Mouse (Mus musculus): ENCODE measurements around the gene 2610528J11Rik. TPM values are rescaled to one million over a fixed set of nuclear protein-coding genes. Genes with fewer than 3 reads are reported as not detected.

2610528J11Rik gene
- total and polyA plus RNA-seq, 3 experiments = 0.37 TPM; not detected in 2

GRCm38 (mm10) chr4:118569320-118569719, 42.5 kb downstream of the 2610528J11Rik start:
- Histone ChIP-seq H3K27ac (no peak overlapping the region), H3K4me1 (ENCODE audit: control insufficient read depth, insufficient read depth, low read length) (no peaks in the 10 kb centered on the region; the same call in 1 of the 2 replicates), H3K4me3 (no peak overlapping the region), H3K79me2 (replicated peaks; ENCODE audit: control insufficient read depth, insufficient read depth, low read length) (no peaks in the 10 kb centered on the region), H3K9ac (ENCODE audit: low read depth, low read length) (no peak overlapping the region), H3K27me3 (ENCODE audit: control insufficient read depth, insufficient read depth, low read length) (no peaks in the 10 kb centered on the region), H3K36me3 (ENCODE audit: control insufficient read depth, insufficient read depth, low read length) (no peaks in the 10 kb centered on the region)
- intact Hi-C loops (cut with DNase I) = loop anchor here (5.0 kb wide), 3 partner anchors 82 to 352 kb away; no protein-coding TSS in a partner anchor
- WGBS = 75% methylated on average over 23 of the region's 23 CpGs
- TF ChIP-seq CTCF (IDR thresholded peaks at IDR 0.05) = no peak
- TF ChIP-seq POLR2A (IDR thresholded peaks at IDR 0.05; ENCODE audit: insufficient read depth, low read depth, low read length) = no peak
- TF ChIP-seq EP300 (IDR thresholded peaks at IDR 0.05; ENCODE audit: insufficient read depth, low read depth, low read length) = no peak
- DNase-seq = no peak

GRCm38 (mm10) chr4:118571441-118571840, 44.6 kb downstream of the 2610528J11Rik start:
- no peaks in the 10 kb centered on the region for H3K27me3 ChIP-seq (ENCODE audit: control insufficient read depth, insufficient read depth, low read length)
- no peak for DNase-seq
- H3K4me1 ChIP-seq (ENCODE audit: control insufficient read depth, insufficient read depth, low read length) = no peaks in the 10 kb centered on the region
- no peaks in the 10 kb centered on the region for H3K36me3 ChIP-seq (ENCODE audit: control insufficient read depth, insufficient read depth, low read length)
- TF ChIP-seq EP300 (IDR thresholded peaks at IDR 0.05; ENCODE audit: insufficient read depth, low read depth, low read length) = no peak
- no peak for TF ChIP-seq POLR2A (IDR thresholded peaks at IDR 0.05; ENCODE audit: insufficient read depth, low read depth, low read length)
- TF ChIP-seq CTCF (IDR thresholded peaks at IDR 0.05) = no peak
- no peak overlapping the region for H3K27ac ChIP-seq
- no peak overlapping the region for H3K9ac ChIP-seq (ENCODE audit: low read depth, low read length)
- no peaks in the 10 kb centered on the region for H3K79me2 ChIP-seq (replicated peaks; ENCODE audit: control insufficient read depth, insufficient read depth, low read length)
- intact Hi-C loops (cut with DNase I) = no loop called here
- 81% methylated on average over 14 of the region's 15 CpGs for WGBS
- H3K4me3 ChIP-seq = no peak overlapping the region

GRCm38 (mm10) chr4:118576097-118576496, 49.3 kb downstream of the 2610528J11Rik start:
- H3K9ac ChIP-seq (ENCODE audit: low read depth, low read length) = no peak overlapping the region
- H3K27me3 ChIP-seq (ENCODE audit: control insufficient read depth, insufficient read depth, low read length) = no peaks in the 10 kb centered on the region
- intact Hi-C loops (cut with DNase I) = no loop called here
- TF ChIP-seq EP300 (IDR thresholded peaks at IDR 0.05; ENCODE audit: insufficient read depth, low read depth, low read length) = no peak
- TF ChIP-seq CTCF (IDR thresholded peaks at IDR 0.05) = peak; percentile 92
- 3% methylated on average over 6 of the region's 6 CpGs for WGBS
- peak; percentile 53 to 78 for DNase-seq
- H3K4me3 ChIP-seq = no peak overlapping the region
- H3K36me3 ChIP-seq (ENCODE audit: control insufficient read depth, insufficient read depth, low read length) = no peaks in the 10 kb centered on the region
- H3K4me1 ChIP-seq (ENCODE audit: control insufficient read depth, insufficient read depth, low read length) = no peaks in the 10 kb centered on the region
- no peaks in the 10 kb centered on the region for H3K79me2 ChIP-seq (replicated peaks; ENCODE audit: control insufficient read depth, insufficient read depth, low read length)
- no peak overlapping the region for H3K27ac ChIP-seq

GRCm38 (mm10) chr4:118579313-118579712, 52.5 kb downstream of the 2610528J11Rik start:
- H3K4me1 ChIP-seq (ENCODE audit: control insufficient read depth, insufficient read depth, low read length) = no peaks in the 10 kb centered on the region
- no peak overlapping the region for H3K9ac ChIP-seq (ENCODE audit: low read depth, low read length)
- H3K27me3 ChIP-seq (ENCODE audit: control insufficient read depth, insufficient read depth, low read length) = no peaks in the 10 kb centered on the region; the same call in 1 of the 2 replicates
- no peak overlapping the region for H3K4me3 ChIP-seq
- intact Hi-C loops (cut with DNase I) = loop anchor here (2.0 kb wide), 1 partner anchor 409 kb away; no protein-coding TSS in a partner anchor
- H3K36me3 ChIP-seq (ENCODE audit: control insufficient read depth, insufficient read depth, low read length) = no peaks in the 10 kb centered on the region
- TF ChIP-seq CTCF (IDR thresholded peaks at IDR 0.05) (peak; percentile 60), EP300 (IDR thresholded peaks at IDR 0.05; ENCODE audit: insufficient read depth, low read depth, low read length) (no peak), POLR2A (IDR thresholded peaks at IDR 0.05; ENCODE audit: insufficient read depth, low read depth, low read length) (no peak)
- no peak overlapping the region for H3K27ac ChIP-seq
- 40% methylated on average over 13 of the region's 13 CpGs for WGBS
- no peak for DNase-seq
- no peaks in the 10 kb centered on the region for H3K79me2 ChIP-seq (replicated peaks; ENCODE audit: control insufficient read depth, insufficient read depth, low read length)

Other genes with a start within 250 kb of the 2610528J11Rik start
- gene Ptprf, start 235.6 kb upstream of the 2610528J11Rik start, total RNA-seq (2021) = 1 to 10 TPM; 5.8 to 6.3 TPM
- 6.6 and 7.8 TPM in 2 replicates for gene Ptprf, start 235.6 kb upstream of the 2610528J11Rik start, polyA plus RNA-seq (2012; rRNA removed)
- 10 to 100 TPM; 10.1 to 11.1 TPM for gene Szt2, start 117.7 kb upstream of the 2610528J11Rik start, total RNA-seq (2021)
- gene Szt2, start 117.7 kb upstream of the 2610528J11Rik start, polyA plus RNA-seq (2012; rRNA removed) = 15.3 and 15.5 TPM in 2 replicates
- 10 to 100 TPM; 41.0 to 42.5 TPM for gene Med8, start 117.7 kb upstream of the 2610528J11Rik start, total RNA-seq (2021)
- 19.0 and 20.8 TPM in 2 replicates for gene Med8, start 117.7 kb upstream of the 2610528J11Rik start, polyA plus RNA-seq (2012; rRNA removed)
- 10 to 100 TPM; 16.4 to 17.5 TPM for gene Elovl1, start 98.9 kb upstream of the 2610528J11Rik start, total RNA-seq (2021)
- 66.4 and 74.4 TPM in 2 replicates for gene Elovl1, start 98.9 kb upstream of the 2610528J11Rik start, polyA plus RNA-seq (2012; rRNA removed)
- under 1 TPM; 0.76 to 0.96 TPM for gene Cdc20, start 89.6 kb upstream of the 2610528J11Rik start, total RNA-seq (2021)
- 1.6 and 2.3 TPM in 2 replicates for gene Cdc20, start 89.6 kb upstream of the 2610528J11Rik start, polyA plus RNA-seq (2012; rRNA removed)
- gene Mpl, start 69.5 kb upstream of the 2610528J11Rik start, total RNA-seq (2021) = 1 to 10 TPM in 1 of 2 experiments, under 1 TPM in 1; 0.31 to 1.5 TPM
- gene Mpl, start 69.5 kb upstream of the 2610528J11Rik start, polyA plus RNA-seq (2012; rRNA removed) = 0.67 and 1.3 TPM in 2 replicates
- 10 to 100 TPM; 59.8 to 63.3 TPM for gene Tie1, start 36.9 kb upstream of the 2610528J11Rik start, total RNA-seq (2021)
- 66.8 and 82.3 TPM in 2 replicates for gene Tie1, start 36.9 kb upstream of the 2610528J11Rik start, polyA plus RNA-seq (2012; rRNA removed)
- gene Tmem125, start 17.0 kb downstream of the 2610528J11Rik start, total RNA-seq (2021) = not detected
- gene Tmem125, start 17.0 kb downstream of the 2610528J11Rik start, polyA plus RNA-seq (2012; rRNA removed) = 0.44 and 0.70 TPM in 2 replicates
- under 1 TPM in 1 of 2 experiments, not detected in 1; 0.05 TPM for gene Cfap57, start 93.8 kb downstream of the 2610528J11Rik start, total RNA-seq (2021)
- 0.03 and 0.14 TPM in 2 replicates for gene Cfap57, start 93.8 kb downstream of the 2610528J11Rik start, polyA plus RNA-seq (2012; rRNA removed)
- gene Ebna1bp2, start 93.8 kb downstream of the 2610528J11Rik start, total RNA-seq (2021) = 10 to 100 TPM; 34.1 to 38.1 TPM
- 20.0 and 22.4 TPM in 2 replicates for gene Ebna1bp2, start 93.8 kb downstream of the 2610528J11Rik start, polyA plus RNA-seq (2012; rRNA removed)
- not detected for gene Olfr62, start 132.0 kb downstream of the 2610528J11Rik start, total RNA-seq (2021)
- not detected in 2 replicates for gene Olfr62, start 132.0 kb downstream of the 2610528J11Rik start, polyA plus RNA-seq (2012; rRNA removed)
- gene Olfr1342, start 165.8 kb downstream of the 2610528J11Rik start, total RNA-seq (2021) = not detected
- not detected in 2 replicates for gene Olfr1342, start 165.8 kb downstream of the 2610528J11Rik start, polyA plus RNA-seq (2012; rRNA removed)
- gene Olfr1341, start 176.5 kb downstream of the 2610528J11Rik start, total RNA-seq (2021) = not detected
- not detected in 2 replicates for gene Olfr1341, start 176.5 kb downstream of the 2610528J11Rik start, polyA plus RNA-seq (2012; rRNA removed)
- gene Olfr1340, start 193.1 kb downstream of the 2610528J11Rik start, total RNA-seq (2021) = not detected
- not detected in 2 replicates for gene Olfr1340, start 193.1 kb downstream of the 2610528J11Rik start, polyA plus RNA-seq (2012; rRNA removed)
- gene Olfr1339, start 205.2 kb downstream of the 2610528J11Rik start, total RNA-seq (2021) = not detected
- not detected in 2 replicates for gene Olfr1339, start 205.2 kb downstream of the 2610528J11Rik start, polyA plus RNA-seq (2012; rRNA removed)
- gene Olfr1338, start 231.7 kb downstream of the 2610528J11Rik start, total RNA-seq (2021) = not detected
- gene Olfr1338, start 231.7 kb downstream of the 2610528J11Rik start, polyA plus RNA-seq (2012; rRNA removed) = not detected in 2 replicates